Mouse (Mus musculus) forebrain, postnatal 0 days (tissue): ENCODE measurements around the gene Gdap1l1. TPM values are rescaled to one million over a fixed set of nuclear protein-coding genes. Genes with fewer than 3 reads are reported as not detected.
"Not testable (repeated sequence)": the region's sequence is repeated elsewhere in the genome, so short reads cannot be mapped to it uniquely, and the experiment has no call there.

Experiments used
- ATAC-seq: fragments of 200-750 bp; cut with Nextera tagmentation; 2 replicates; pipeline ENCODE4 v1.8.0; 2017; ENCODE audit warnings: mild to moderate bottlenecking, moderate library complexity
- DNase-seq: peaks from one replicate; pipeline ENCODE4 v3.0.0-alpha.2; 2015
- H3K27ac ChIP-seq: fragments of 300-500 bp; sonication (generic); 2 replicates; pipeline ENCODE4 v1.5.1; 2014; ENCODE audit warnings: low read depth, mild to moderate bottlenecking, antibody characterized with exemption, low read length, moderate library complexity, mixed read lengths
- H3K27me3 ChIP-seq: fragments of 300-500 bp; sonication (generic); 2 replicates; pipeline ENCODE4 v1.6.1; 2014; ENCODE audit warnings: mild to moderate bottlenecking, low read length, mixed read lengths; ENCODE audit not compliant: insufficient read depth
- H3K36me3 ChIP-seq: fragments of 300-500 bp; sonication (generic); 2 replicates; pipeline ENCODE4 v1.6.1; 2014; ENCODE audit warnings: mild to moderate bottlenecking, moderate library complexity; ENCODE audit not compliant: insufficient read depth
- H3K4me1 ChIP-seq: fragments of 300-500 bp; sonication (generic); 2 replicates; pipeline ENCODE4 v1.6.1; 2014; ENCODE audit warnings: antibody characterized with exemption; ENCODE audit not compliant: insufficient read depth
- H3K4me2 ChIP-seq: fragments of 300-500 bp; sonication (generic); 2 replicates; pipeline ENCODE4 v1.6.1; 2014; ENCODE audit warnings: low read depth, mild to moderate bottlenecking, moderate library complexity
- H3K4me3 ChIP-seq: fragments of 300-500 bp; sonication (generic); 2 replicates; pipeline ENCODE4 v1.5.1; 2014; ENCODE audit warnings: low read depth, low read length, mixed read lengths
- H3K9ac ChIP-seq: fragments of 300-500 bp; sonication (generic); 2 replicates; pipeline ENCODE4 v1.6.1; 2014; ENCODE audit warnings: mild to moderate bottlenecking
- H3K9me3 ChIP-seq: fragments of 300-500 bp; sonication (generic); 2 replicates; pipeline ENCODE4 v1.6.1; 2016; ENCODE audit warnings: low read length
- CTCF ChIP-seq: sonication (generic); IDR thresholded peaks from 2 replicates; pipeline ENCODE4 v1.5.1; 2016; ENCODE audit warnings: antibody characterized with exemption, control low read depth, low read depth
- WGBS: fragments of 180-500 bp; shearing (Covaris S2); extraction: QIAGEN DNeasy Blood & Tissue Kit; methylation state at CpG from one replicate; pipeline ENCODE4 v1.1.7; 2014; 5-methylcytosine and 5-hydroxymethylcytosine counted together
- polyA plus RNA-seq: library from polyadenylated mRNA; unstranded; fragments of >200 nt; fragmentation: Nextera tagmentation; extraction: Ambion mirVana; gene quantifications from 2 replicates; pipeline ENCODE4 v1.2.1, GENCODE M21; 2015
- total RNA-seq: library from RNA; depleted of rRNA; stranded (reverse); fragments of >200 nt; gene quantifications from 2 replicates; pipeline ENCODE4 v1.2.3, GENCODE M21; 2014

The Gdap1l1 gene
- total and polyA plus RNA-seq, 2 experiments from 2014 or later: 106 to 134 TPM

- Histone ChIP-seq H3K4me2 (no peak overlapping the region), H3K9me3 (no peaks in the 10 kb centered on the region), H3K27me3 (no peaks in the 10 kb centered on the region), H3K4me1 (no peaks in the 10 kb centered on the region), H3K36me3 (peaks cover 49% of the 10 kb centered on the region), H3K27ac (no peak overlapping the region), H3K4me3 (no peak overlapping the region), H3K9ac (no peak overlapping the region)
- TF ChIP-seq CTCF: peak; percentile 51
- DNase-seq (no peak), ATAC-seq (no peak)
- 88% methylated on average over 6 of the region's 6 CpGs for WGBS
These were observed 14.5 kb downstream of the Gdap1l1 start for GRCm38 (mm10) chr2:163452738-163453137.

GRCm38 (mm10) chr2:163453378-163453777 is 15.1 kb downstream of the Gdap1l1 start:
- no peak for DNase-seq
- WGBS: 94% methylated on average over 13 of the region's 13 CpGs

GRCm38 (mm10) chr2:163458539-163459265 is 20.4 kb downstream of the Gdap1l1 start:
- H3K4me2 ChIP-seq: peak overlapping the region; percentile 38
- ATAC-seq (peak; percentile 60), DNase-seq (peak; percentile 43)
- peak overlapping the region; percentile 33 for H3K9ac ChIP-seq
- H3K27me3 ChIP-seq: no peaks in the 10 kb centered on the region
- no peak for TF ChIP-seq CTCF
- peaks cover 4% of the 10 kb centered on the region; the same call in 1 of the 2 replicates for H3K4me1 ChIP-seq
- 51% methylated on average over 27 of the region's 27 CpGs for WGBS
- H3K27ac ChIP-seq: peak overlapping the region; percentile 29; the same call in 1 of the 2 replicates
- peaks cover 18% of the 10 kb centered on the region for H3K36me3 ChIP-seq
- H3K4me3 ChIP-seq: 0 out of 2 replicates have a peak overlapping the region, but pooled peaks have one; percentile 3
- H3K9me3 ChIP-seq: no peaks in the 10 kb centered on the region

More at GRCm38 (mm10) chr2:163453378-163453777, 15.1 kb downstream of the Gdap1l1 start:
- H3K36me3 ChIP-seq: peaks cover 49% of the 10 kb centered on the region
- TF ChIP-seq CTCF: no peak
- H3K27ac ChIP-seq: no peak overlapping the region
- no peaks in the 10 kb centered on the region for H3K27me3 ChIP-seq
- H3K4me3 ChIP-seq: no peak overlapping the region
- no peaks in the 10 kb centered on the region for H3K4me1 ChIP-seq
- H3K9ac ChIP-seq: no peak overlapping the region
- no peak overlapping the region for H3K4me2 ChIP-seq
- ATAC-seq: no peak
- no peaks in the 10 kb centered on the region for H3K9me3 ChIP-seq

- Histone ChIP-seq H3K9me3 (no peaks in the 10 kb centered on the region), H3K9ac (peak overlapping the region; percentile 33), H3K4me2 (peak overlapping the region; percentile 38), H3K27ac (peak overlapping the region; percentile 29; the same call in 1 of the 2 replicates), H3K4me3 (0 out of 2 replicates have a peak overlapping the region, but pooled peaks have one; percentile 3), H3K27me3 (no peaks in the 10 kb centered on the region), H3K4me1 (peaks cover 4% of the 10 kb centered on the region; the same call in 1 of the 2 replicates), H3K36me3 (peaks cover 11% of the 10 kb centered on the region)
- DNase-seq (peak; percentile 53), ATAC-seq (peak; percentile 85)
- 42% methylated on average over 10 of the region's 10 CpGs for WGBS
- TF ChIP-seq CTCF: no peak
These were observed 21.1 kb downstream of the Gdap1l1 start for GRCm38 (mm10) chr2:163459380-163459779.

- H3K4me1 ChIP-seq: peaks cover 4% of the 10 kb centered on the region; the same call in 1 of the 2 replicates
- H3K9me3 ChIP-seq: no peaks in the 10 kb centered on the region
- DNase-seq: no peak
- H3K4me2 ChIP-seq: no peak overlapping the region
- no peak for ATAC-seq
- no peak overlapping the region for H3K27ac ChIP-seq
- 87% methylated on average over 8 of the region's 8 CpGs for WGBS
- no peaks in the 10 kb centered on the region for H3K27me3 ChIP-seq
- H3K9ac ChIP-seq: no peak overlapping the region
- TF ChIP-seq CTCF: no peak
- H3K4me3 ChIP-seq: no peak overlapping the region
- H3K36me3 ChIP-seq: peaks cover 1% of the 10 kb centered on the region; the same call in 1 of the 2 replicates
These were observed 22.3 kb downstream of the Gdap1l1 start for GRCm38 (mm10) chr2:163460622-163461021.

GRCm38 (mm10) chr2:163461307-163461706 is 23.0 kb downstream of the Gdap1l1 start:
- not testable (repeated sequence) for ATAC-seq, H3K27ac ChIP-seq, H3K4me3 ChIP-seq, H3K9ac ChIP-seq, H3K4me2 ChIP-seq, DNase-seq, H3K4me1 ChIP-seq, H3K27me3 ChIP-seq, H3K36me3 ChIP-seq, H3K9me3 ChIP-seq
- 97% methylated on average over 8 of the region's 9 CpGs for WGBS

DNA sequence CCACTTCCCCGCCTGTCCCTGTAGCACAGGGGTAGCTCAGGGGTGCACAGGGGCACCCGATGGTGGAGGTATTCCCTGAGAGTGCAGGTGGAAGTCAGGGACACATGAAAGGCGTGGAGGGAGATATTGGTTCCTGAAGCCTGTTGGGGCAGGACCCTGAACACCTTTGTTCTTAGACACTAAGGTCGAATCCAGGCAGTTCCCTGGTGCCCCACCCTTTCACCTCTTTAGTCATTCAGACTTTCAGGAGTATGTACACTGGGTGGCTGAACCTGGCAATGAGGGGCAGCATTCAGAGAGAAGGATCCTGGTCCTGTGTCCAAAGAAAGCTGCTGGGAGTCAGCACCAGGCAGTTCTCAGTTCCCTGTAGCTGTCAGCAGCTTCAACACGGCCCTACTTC is 24.1 kb downstream of the Gdap1l1 start:
- no peaks in the 10 kb centered on the region for H3K9me3 ChIP-seq
- H3K27me3 ChIP-seq: no peaks in the 10 kb centered on the region
- DNase-seq (no peak), ATAC-seq (no peak)
- no peak overlapping the region for H3K4me2 ChIP-seq
- WGBS: 76% methylated on average over 5 of the region's 5 CpGs
- H3K4me1 ChIP-seq: peaks cover 4% of the 10 kb centered on the region; the same call in 1 of the 2 replicates
- no peak for TF ChIP-seq CTCF
- no peak overlapping the region for H3K9ac ChIP-seq
- H3K4me3 ChIP-seq: no peak overlapping the region
- peaks cover 7% of the 10 kb centered on the region; the same call in 1 of the 2 replicates for H3K36me3 ChIP-seq
- no peak overlapping the region for H3K27ac ChIP-seq
